Mouse (Mus musculus): ENCODE measurements around the gene Rest. TPM values are rescaled to one million over a fixed set of nuclear protein-coding genes. Genes with fewer than 3 reads are reported as not detected.

Gene Rest
- total and polyA plus RNA-seq, 2 experiments: 3.7 to 9.8 TPM

- peaks cover 2% of the 10 kb centered on the region; the same call in 1 of the 2 replicates for H3K4me1 ChIP-seq (ENCODE audit: control insufficient read depth, insufficient read depth, low read length)
- 30% methylated on average over 1 of the region's 1 CpGs for WGBS
- TF ChIP-seq CTCF (IDR thresholded peaks at IDR 0.05; ENCODE audit: low read depth, low read length): no peak
- peaks cover 73% of the 10 kb centered on the region for H3K36me3 ChIP-seq (ENCODE audit: control insufficient read depth, insufficient read depth, low read length)
- H3K79me2 ChIP-seq (ENCODE audit: control insufficient read depth, insufficient read depth, low read length): no peaks in the 10 kb centered on the region; the same call in 1 of the 2 replicates
- H3K4me3 ChIP-seq (ENCODE audit: insufficient read depth, low read depth, low read length): no peak overlapping the region
- H3K9ac ChIP-seq (ENCODE audit: low read depth, low read length): no peak overlapping the region
- H3K27me3 ChIP-seq (ENCODE audit: control insufficient read depth, insufficient read depth, low read length): no peaks in the 10 kb centered on the region
- H3K27ac ChIP-seq (replicated peaks; ENCODE audit: insufficient read depth, low read depth, low read length): no peak overlapping the region
- DNase-seq (ENCODE audit: extremely low read depth, low read depth, low spot score): peak; percentile 57
Measured at GRCm38 (mm10) chr5:77324936-77325335, 59.6 kb downstream of the Rest start.

GRCm38 (mm10) chr5:77330154-77330553 lies 64.9 kb downstream of the Rest start:
- no peak for DNase-seq (ENCODE audit: extremely low read depth, low read depth, low spot score)
- no peak overlapping the region for H3K4me3 ChIP-seq (ENCODE audit: insufficient read depth, low read depth, low read length)
- H3K9ac ChIP-seq (ENCODE audit: low read depth, low read length): no peak overlapping the region
- peaks cover 68% of the 10 kb centered on the region for H3K36me3 ChIP-seq (ENCODE audit: control insufficient read depth, insufficient read depth, low read length)
- H3K27ac ChIP-seq (replicated peaks; ENCODE audit: insufficient read depth, low read depth, low read length): no peak overlapping the region
- peak; percentile 7; the same call in 1 of the 2 replicates for TF ChIP-seq CTCF (IDR thresholded peaks at IDR 0.05; ENCODE audit: low read depth, low read length)
- no peak for TF ChIP-seq POLR2A (IDR thresholded peaks at IDR 0.05; ENCODE audit: extremely low read depth, insufficient read depth, low read length)
- no peaks in the 10 kb centered on the region for H3K4me1 ChIP-seq (ENCODE audit: control insufficient read depth, insufficient read depth, low read length)
- H3K27me3 ChIP-seq (ENCODE audit: control insufficient read depth, insufficient read depth, low read length): no peaks in the 10 kb centered on the region
- 84% methylated on average over 5 of the region's 5 CpGs for WGBS
- H3K79me2 ChIP-seq (ENCODE audit: control insufficient read depth, insufficient read depth, low read length): peaks cover 3% of the 10 kb centered on the region; the same call in 1 of the 2 replicates

Other genes starting within 250 kb of the Rest start
- gene Thegl, start 249.5 kb upstream of the Rest start, total RNA-seq (2014; rRNA removed): not detected in 2 replicates
- not detected in 2 replicates for gene Thegl, start 249.5 kb upstream of the Rest start, polyA plus RNA-seq (2012; rRNA removed)
- gene Hopx, start 150.4 kb upstream of the Rest start, total RNA-seq (2014; rRNA removed): 42.7 and 77.2 TPM in 2 replicates
- gene Hopx, start 150.4 kb upstream of the Rest start, polyA plus RNA-seq (2012; rRNA removed): 84.9 and 92.3 TPM in 2 replicates
- gene Spink2, start 54.0 kb upstream of the Rest start, total RNA-seq (2014; rRNA removed): not detected in 2 replicates
- 0.16 TPM in 1 of 2 replicates, not detected in the other for gene Spink2, start 54.0 kb upstream of the Rest start, polyA plus RNA-seq (2012; rRNA removed)
- 4.2 and 6.2 TPM in 2 replicates for gene Noa1, start 44.6 kb downstream of the Rest start, total RNA-seq (2014; rRNA removed)
- gene Noa1, start 44.6 kb downstream of the Rest start, polyA plus RNA-seq (2012; rRNA removed): 7.5 and 8.6 TPM in 2 replicates
- gene Polr2b, start 44.7 kb downstream of the Rest start, total RNA-seq (2014; rRNA removed): 31.6 and 43.3 TPM in 2 replicates
- gene Polr2b, start 44.7 kb downstream of the Rest start, polyA plus RNA-seq (2012; rRNA removed): 24.3 and 31.0 TPM in 2 replicates
- 69.7 and 96.6 TPM in 2 replicates for gene Igfbp7, start 142.6 kb downstream of the Rest start, total RNA-seq (2014; rRNA removed)
- gene Igfbp7, start 142.6 kb downstream of the Rest start, polyA plus RNA-seq (2012; rRNA removed): 336 and 387 TPM in 2 replicates

Data from liver, adult 2 months (tissue).